Mouse (Mus musculus) right cerebral cortex, postnatal 4 days (tissue): Measurements from ENCODE around the gene Vamp2.

Source experiments
- DNase-seq: peaks from one replicate; pipeline ENCODE4 v3.0.0-alpha.2; 2022

Gene Vamp2

DNA sequence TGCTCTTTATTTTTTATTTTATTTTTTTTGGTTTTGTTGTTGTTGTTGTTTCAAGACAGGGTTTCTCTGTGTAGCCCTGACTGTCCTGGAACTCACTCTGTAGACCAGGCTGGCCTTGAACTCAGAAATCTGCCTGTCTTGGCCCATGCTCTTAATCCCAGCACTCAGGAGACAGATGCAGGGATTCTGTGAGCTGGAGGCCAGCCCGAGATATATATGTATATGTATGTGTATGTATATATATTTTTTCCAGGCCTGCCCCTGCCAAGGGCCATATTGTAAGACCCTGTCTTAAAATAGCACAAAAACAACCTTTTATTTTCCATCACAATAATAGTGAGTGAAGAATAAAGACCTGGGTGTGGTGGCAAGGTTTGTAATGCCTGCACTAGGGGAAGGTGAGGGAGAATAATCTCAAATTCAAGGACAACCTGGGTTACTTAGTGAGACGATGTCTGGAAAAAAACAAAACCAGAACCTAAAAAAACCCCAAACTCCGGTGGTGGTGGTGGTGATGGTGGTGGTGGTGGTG lies 22.8 kb upstream of the Vamp2 start:
- no peak for DNase-seq

DNA sequence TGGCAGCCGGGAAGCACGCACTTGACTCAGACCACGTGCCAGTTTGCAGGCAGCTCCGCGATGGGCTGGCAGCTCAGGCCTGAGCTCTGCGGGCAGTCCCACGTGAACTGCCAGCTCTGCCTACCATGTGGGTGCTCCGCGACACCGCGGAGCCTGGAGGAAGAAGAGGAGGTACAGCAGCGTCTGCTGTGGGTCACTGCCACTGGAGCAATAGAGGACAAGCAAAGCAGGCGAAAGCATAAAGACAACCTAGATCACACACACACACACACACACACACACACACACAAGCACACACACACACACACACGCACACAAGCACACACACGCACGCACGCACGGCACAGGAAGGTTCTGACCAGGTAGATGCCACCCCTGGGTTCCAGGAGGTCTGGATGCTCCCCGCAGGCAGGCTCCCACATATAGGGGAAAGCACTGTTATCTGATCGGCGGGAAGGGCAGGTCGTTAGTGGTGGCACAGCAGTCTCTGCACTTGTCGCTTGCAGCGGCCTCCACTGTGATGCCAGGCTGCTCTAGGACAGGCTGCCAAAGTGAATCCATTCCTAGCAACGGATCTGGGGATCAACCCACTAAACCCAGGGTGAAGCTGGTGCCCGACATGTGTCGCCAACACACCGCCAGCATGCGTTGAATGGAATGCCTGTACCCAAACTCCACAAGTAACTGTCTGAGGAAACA lies 22.0 kb upstream of the Vamp2 start:
- peak; percentile 33 for DNase-seq

DNA sequence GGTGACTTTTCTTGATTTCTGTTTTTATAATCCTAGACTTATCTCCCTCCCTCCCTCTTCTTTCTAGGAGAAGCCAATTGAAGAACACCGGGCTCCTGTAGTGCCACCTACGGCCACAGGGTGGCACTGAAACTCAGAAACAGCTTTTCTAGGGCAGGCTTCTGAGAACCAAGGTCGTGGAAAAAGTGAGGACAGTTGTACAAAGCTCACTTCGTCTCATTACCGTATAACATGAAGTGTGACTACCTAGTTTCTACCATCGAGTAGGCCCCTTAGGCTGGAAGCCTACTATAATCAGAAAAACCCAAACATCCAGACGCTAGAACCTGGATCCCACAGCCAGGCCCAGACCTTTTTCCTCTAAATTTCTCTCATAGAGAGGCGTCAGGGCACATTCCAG lies 21.3 kb upstream of the Vamp2 start:
- DNase-seq, result peak; percentile 83

DNA sequence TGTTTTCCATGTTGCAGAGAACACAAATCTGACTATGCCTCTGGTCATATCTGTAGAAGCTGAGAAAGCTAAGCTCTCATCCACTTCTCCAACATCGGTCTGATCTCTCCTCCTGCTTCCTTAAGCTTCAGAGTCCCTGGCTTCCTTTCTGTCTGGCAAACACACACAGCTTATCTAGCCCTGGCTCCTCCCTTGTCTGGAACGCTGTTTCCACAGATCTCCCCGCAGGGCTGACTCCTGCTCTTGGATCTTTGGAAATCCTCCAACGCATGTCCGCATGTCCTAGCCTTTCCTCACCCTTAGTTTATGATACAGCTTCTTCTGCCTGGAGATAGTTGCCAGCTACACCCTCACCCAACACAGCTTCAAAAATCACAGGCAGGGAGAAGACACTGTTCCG lies 20.7 kb upstream of the Vamp2 start:
- no peak for DNase-seq

DNA sequence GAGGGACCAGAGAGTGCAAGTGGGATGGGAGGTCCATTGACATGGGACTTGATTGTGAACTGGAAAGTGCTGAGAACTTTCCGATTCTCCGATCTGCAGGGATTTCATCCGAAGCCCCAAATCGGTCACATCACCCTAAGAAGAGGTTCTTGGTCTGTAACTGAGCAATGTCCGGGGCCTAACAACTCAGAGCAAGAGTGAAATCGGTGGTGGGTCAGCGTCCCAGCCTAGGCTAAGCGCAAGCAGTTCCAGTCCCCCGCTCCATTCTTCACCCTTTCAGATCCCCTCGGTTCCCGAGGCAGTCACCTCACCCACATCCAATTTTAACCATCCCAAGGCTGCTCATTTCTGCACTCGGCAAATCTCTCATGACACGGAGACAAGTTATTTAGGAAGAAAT lies 18.2 kb upstream of the Vamp2 start:
- DNase-seq, result no peak

DNA sequence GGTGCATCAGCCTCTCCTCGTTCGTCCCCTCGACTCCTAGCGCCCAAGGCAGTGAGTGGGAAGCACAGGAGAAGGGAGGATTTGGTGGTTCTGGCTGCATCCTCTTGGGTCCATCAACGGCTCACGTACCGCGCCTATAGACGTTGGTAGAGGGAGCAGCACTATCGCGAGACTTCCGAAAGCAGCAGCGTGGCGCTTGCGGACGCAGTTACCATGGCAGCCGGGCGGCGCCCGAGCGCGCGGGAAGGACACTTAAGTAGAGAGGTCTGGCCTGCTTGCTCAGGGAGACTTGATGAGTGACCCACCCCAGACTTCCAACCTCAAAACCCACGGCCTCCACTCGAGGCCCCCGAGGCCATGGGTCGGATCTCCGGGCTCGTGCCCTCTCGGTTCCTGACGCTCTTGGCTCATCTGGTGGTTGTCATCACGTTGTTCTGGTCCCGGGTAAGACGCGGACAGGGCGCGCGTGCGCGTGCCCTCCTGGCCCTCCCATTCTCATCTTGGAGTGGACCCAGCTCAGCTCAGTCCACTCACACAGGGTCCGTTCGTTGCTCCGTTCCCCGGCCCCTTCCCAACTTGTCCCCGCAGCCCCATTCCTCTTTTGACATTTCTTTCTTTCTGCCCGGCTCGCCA lies 17.6 kb upstream of the Vamp2 start, which contains the start of gene Tmem107:
Gene Tmem107, plus strand, starts transcription at position 217 of the 633 bp plus-strand sequence.
- DNase-seq, result peak; percentile 87

DNA sequence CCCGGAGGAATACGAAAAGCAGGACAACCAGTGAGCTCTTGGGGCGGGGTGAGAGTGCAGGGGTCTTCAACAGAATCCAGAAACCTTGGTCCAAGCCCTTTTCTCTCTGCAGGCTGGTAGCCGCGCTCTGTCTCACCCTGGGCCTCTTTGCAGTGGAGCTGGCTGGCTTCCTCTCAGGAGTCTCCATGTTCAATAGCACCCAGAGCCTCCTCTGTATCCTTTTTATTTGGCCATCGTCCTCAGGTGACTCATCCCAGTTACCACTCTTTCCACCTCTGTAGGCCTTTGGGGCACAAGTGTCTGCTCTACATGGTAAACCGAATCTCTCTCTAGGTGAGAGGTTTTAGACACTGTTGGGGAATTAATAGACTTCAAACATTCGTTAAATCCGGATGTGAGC lies 17.0 kb upstream of the Vamp2 start:
- no peak for DNase-seq

DNA sequence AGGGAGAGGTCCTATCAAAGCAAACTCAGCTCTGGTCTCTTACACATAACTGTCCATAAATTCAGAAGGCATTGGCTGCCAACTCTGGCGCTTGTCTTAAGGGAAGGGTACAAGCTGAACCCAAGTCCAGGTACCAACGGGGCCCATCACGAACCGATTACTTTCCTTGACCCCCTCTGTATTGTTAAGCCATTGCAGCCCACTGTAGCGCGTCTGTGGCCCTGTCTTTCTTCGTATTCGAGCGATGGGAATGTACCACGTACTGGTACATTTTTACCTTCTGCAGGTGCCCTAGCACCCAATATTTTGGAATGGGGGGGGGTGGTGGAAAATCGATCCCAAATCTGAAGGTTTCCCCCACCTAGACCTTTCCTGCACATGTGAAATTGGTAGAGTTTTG lies 16.1 kb upstream of the Vamp2 start:
- no peak for DNase-seq

DNA sequence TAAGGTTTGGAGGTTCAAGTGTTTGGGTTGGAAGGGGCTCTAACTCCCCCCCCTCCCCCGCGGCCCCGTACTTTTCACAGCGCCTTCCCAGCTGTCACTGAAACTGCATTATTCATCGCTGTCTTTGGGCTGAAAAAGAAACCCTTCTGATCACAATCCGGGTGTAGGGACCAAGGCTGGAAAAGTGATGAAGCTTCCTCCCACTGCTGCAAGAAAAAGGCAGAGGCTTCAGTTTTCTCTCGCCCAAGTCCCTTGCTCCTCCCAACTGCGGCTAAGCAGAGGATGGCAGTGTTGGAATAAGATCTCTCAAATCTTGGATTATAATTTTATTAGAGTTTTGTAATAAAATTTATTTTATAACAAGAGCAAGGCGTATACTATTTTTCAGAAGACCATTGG lies 15.6 kb upstream of the Vamp2 start:
- DNase-seq, result no peak

DNA sequence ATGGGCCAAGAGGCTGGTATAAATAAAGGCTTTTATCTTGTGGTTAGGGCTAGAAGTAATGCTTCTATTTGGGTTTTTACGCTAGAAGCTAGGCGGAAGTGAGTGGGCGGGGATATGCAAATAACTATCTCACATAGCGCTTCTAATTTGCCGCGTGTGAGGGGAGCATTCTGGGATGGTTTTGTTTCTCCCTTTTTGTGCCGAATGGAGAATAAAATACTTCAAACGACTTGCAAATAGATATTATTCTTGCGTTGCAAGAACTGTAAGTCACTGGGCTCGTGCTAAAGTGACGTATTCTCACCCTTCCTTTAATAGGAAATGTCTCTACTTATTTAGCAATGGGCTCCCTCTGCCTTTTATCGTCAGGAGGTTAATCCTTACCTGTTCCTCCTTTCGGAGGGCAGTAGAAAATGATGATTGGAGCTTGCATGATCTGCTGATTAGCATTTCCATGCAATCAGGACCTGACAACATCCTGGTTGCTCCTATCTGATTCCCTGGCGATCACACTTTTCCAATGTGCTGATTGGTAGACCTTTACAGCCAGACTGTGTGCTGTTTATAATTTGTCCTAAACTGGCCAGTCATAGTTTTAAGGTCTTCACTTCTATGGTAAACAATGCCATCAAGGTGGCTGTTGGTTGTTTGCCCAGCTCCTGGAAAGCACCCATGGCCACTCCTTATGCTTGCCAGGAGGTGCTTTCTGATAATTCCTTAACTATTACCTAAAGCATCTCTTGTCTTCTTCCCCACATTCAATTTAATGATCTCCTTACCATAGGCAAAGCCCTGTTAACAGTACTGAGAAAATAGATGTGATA lies 15.0 kb upstream of the Vamp2 start:
- peak; percentile 72 for DNase-seq

DNA sequence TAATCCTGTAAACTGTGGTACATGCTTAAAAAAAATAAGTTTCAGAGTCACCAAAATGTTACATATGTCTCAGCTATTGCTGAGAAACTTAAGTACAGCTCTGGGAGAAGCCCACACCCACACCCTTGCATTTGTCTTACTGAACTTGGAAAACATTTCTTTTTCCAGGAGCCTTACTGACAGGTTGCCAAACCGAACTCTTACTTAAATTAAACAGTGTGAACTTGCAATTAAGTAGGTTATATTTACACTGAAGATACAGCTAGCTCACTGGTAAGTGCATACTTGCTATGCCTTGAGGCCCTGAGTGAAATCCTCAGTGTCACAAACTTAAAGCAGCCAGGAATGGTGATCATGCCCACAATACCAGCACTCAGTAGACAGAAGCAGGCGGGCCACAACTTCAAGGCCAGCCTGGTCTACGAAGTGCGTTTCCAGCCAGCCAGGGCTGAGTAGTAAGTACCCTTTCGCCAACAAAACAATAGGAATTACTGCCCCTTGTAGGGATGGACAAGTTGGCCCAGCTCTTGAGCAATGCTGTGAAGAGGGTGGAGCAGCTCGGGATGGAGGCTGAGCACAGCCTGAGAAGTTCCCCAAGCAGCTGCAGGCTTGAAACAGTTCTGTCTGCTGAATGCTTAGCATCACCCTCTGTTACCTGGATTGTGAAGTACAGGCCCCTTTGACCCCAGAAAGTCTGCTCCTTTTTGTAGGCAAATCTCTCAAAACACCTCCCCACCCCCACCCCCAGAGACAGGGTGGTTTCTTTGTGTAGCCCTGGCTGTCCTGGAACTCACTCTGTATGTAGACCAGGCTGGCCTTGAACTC lies 14.1 kb upstream of the Vamp2 start:
- DNase-seq, result no peak

DNA sequence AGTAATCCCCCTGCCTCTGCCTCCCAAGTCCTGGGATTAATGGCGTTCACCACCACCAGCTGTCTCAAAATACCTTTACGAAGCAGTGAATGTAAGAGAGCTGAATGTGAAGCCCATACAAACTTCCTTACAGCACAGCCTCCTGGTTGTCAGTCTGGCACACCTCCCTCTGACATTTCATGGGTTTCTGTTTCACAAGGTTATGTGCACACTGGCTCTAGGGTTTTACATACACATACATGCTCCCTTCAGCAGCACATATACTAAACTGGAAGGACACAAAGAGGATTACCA lies 13.6 kb upstream of the Vamp2 start:
- DNase-seq, result no peak

DNA sequence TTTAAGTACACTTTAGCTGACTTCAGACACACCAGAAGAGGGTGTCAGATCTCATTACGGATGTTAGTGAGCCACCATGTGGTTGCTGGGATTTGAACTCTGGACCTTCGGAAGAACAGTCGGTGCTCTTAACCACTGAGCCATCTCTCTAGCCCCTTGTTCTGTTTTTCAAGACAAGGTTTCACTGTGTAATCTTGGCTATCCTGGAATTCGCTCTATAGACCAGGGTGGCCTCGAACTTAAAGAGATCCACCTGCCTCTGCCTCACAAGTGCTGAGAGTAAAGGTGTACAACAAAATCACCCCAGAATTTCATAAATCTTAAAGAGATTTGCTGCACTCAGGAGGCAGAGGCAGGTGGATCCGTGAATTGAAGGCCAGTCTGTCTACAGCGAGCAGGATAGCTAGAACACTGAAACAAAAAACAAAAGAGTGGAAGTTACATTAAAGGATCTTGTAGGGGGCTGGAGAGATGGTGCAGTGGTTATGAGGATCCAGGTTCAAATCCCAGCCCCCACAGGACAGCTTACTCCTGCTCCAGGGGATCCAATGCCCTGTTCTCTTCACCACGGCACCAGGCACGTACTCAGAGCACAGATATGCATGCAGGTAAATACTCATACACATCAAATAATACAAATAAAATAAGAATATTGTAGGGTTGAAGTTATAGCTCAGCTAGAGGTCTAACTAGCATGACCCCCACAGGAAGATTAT lies 12.4 kb upstream of the Vamp2 start:
- DNase-seq, result no peak

DNA sequence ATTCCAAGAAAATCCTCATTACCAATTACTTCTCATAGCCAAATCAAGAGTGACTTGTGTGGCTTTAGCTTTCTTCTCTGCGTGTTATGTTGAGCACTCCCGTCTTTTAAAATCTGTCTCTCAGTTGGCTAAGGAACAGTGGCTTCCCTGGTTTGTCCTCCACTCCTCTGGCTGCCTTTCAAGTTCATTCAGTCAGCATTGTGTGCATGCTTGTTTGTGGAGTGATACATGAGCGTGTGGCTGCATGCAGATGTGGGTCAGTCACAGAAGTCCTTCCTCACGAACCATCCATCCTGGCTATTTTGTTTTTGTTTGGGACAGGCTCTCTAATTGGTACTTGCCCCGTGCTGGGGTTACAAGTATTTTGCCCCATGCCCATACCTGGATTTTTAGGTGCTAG lies 11.7 kb upstream of the Vamp2 start:
- no peak for DNase-seq

DNA sequence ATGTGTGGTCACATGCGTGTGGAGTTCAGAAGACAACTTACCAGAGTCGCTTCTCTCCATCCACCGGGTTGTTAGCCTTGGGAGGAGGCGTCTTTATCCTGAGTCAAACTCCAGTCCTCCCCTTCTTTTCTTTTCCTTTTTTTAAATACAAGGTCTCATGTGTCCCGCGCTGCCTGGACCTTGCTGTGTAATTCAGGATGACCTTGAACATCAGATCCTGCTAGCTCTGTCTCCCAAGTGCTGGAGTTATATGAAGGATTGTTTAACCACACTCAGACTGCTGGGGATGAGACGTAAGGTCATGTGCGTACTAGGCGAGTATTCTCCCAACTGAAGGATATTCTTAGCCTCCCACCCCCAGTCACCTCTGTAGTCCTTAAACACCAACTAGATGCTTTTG lies 11.0 kb upstream of the Vamp2 start:
- DNase-seq, result no peak

DNA sequence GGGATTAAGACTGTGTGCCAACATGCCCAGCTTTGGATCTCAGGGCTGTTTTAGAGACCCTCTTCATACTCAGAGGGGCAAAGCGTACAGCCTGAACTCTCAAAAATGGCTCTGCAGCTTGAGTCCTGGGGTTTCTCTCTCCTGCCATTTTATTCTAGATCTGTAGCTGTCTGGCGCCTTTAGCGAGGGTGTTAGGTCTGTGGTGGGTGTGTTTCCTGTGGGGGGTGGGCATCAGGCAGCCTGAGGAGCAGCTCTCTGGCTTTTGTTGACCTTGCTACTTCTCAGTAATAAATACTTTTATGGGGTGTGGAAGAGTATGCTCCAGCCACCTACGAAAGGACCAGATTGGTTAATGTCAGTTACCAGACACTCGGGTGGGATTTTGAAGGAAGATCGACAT lies 10.2 kb upstream of the Vamp2 start:
- no peak for DNase-seq

DNA sequence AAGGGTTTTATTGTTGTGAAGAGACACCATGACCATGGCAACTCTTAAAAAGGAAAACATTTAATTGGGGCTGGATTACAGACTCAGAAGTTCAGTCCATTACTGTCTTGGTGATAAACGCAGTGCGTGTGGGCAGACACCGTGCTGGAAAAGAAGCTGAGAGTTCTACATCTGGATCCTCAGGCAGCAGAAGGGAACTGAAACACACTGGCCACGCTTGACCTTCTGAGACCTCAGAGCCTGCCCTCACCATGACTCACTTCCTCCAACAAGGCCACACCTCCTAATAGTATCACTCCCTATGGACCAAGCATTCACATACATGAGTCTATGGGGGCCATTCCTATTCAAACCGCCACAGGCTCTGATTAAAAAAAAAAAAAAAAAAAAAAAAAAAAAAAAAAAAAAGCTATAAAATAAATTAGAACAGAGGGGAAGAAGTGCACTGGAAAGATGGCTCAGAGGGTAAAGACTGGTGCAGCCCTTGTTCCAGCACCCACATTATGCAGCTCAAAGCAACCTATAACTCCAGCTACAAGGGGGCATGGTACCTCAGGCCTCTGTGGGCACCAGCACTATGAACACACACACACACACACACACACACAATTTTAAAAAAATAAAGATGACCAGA lies 9.4 kb upstream of the Vamp2 start:
- DNase-seq, result no peak

DNA sequence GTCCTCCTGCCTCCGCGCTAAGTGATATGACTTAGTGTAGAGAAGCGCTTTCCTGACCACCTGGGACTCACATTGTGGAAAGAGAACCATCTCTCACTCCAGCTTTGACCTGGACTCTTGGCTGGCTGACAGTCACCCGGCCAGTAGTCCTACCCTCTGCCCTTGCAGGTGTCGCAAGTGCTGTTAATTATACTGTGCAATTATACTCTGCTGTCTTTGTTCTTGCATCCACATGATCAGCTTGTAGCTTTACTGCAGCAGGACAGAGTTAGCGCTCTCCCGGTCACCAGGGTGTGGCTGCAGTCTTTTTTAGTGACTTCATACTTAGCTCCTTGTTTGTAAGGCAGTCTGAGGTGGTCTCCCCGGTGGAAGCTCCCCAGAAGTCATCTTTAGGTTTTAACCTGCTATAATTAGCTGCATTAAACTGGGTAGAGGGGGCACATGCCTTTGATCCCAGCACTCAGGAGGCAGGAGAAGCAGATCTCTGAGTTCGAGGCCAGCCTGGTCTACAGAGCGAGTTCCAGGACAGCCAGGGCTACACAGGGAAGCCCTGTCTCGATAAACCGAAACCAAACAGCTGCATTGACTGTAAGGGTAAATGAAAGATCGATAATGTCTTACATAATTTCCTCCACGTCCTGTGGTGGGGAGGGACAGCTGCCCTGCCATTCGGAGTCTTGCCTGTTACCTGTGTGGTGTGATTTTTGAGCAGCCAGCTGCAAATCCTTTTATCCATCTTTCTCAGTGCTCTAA lies 8.0 kb upstream of the Vamp2 start:
- DNase-seq, result no peak

DNA sequence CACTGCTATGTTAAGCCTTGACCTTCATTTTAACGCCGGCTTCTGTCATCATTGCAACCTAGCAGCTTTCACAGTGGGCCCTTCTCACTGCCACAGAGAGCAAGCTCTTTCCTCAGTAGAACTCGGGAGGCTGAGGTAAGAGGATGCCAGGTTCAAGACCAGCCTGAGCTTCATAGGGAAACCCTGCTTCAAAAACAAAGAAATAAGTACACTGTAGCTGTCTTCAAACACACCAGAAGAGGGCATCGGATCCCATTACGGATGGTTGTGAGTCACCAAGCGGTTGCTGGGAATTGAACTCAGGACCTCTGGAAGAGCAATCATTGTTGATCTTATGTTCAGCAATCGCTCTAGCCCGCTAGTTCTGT lies 7.5 kb upstream of the Vamp2 start:
- no peak for DNase-seq

DNA sequence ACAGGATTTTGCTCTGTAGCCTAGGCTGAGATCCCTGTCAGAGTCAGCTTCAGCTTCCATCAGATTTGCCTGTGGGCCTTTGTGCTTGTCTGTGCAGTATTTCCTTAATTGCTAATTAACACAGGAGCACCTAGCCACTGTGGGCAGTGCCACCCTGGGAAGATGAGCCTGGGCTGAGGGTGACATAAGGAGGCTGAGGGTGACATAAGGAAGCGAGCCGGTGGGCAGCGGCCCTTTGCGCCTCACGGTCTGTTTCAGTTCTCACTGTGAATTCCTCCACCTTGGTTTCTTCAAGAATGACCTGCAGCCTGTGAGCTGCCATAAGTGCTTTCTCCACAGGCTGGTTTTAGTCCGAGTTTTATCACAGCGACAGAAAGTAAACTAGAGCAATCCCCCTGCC lies 6.7 kb upstream of the Vamp2 start:
- no peak for DNase-seq

DNA sequence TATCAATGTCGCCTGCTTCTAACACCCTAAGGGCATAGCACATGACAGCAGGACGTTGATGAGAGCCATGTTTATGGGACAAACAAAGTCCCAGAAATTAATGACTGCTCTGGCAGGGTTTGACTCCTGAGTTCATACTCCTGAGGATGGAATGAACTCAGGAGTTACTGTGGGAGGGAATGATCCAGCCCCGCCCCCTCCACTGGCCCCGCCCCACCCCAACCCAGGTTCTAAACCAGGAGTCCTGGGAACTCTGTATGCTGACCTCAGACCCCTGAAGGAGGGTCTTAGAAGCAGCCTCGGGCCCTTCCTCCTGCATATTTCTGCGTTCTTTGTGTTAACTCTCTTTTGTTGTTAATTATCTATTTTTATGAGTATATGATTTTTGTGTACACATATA lies 2.7 kb upstream of the Vamp2 start:
- no peak for DNase-seq
